Mouse (Mus musculus) limb, embryonic 12.5 days (tissue): ENCODE results near the gene Ccdc58. TPM values are rescaled to one million over a fixed set of nuclear protein-coding genes. Genes with fewer than 3 reads are reported as not detected.
"Not testable (repeated sequence)": the region's sequence is repeated elsewhere in the genome, so short reads cannot be mapped to it uniquely, and the experiment has no call there.

Experiments used
- ATAC-seq: fragments of 200-750 bp; cut with Nextera tagmentation; 2 replicates; pipeline ENCODE4 v1.8.0; 2017; ENCODE audit warnings: low read depth, moderate TSS enrichment; ENCODE audit not compliant: insufficient number of reproducible peaks, insufficient read depth, low FRiP score, low TSS enrichment
- H3K27ac ChIP-seq: fragments of 300-500 bp; sonication (generic); 2 replicates; pipeline ENCODE4 v1.5.1; 2016; ENCODE audit warnings: mild to moderate bottlenecking, moderate library complexity
- H3K27me3 ChIP-seq: fragments of 300-500 bp; sonication (generic); 2 replicates; pipeline ENCODE4 v1.6.1; 2016; ENCODE audit warnings: mild to moderate bottlenecking, moderate library complexity
- H3K36me3 ChIP-seq: fragments of 300-500 bp; sonication (generic); 2 replicates; pipeline ENCODE4 v1.6.1; 2016; ENCODE audit warnings: mild to moderate bottlenecking, moderate library complexity
- H3K4me1 ChIP-seq: fragments of 300-500 bp; sonication (generic); replicated peaks from 2 replicates; pipeline ENCODE4 v1.6.1; 2016
- H3K4me2 ChIP-seq: fragments of 300-500 bp; sonication (generic); 2 replicates; pipeline ENCODE4 v1.6.1; 2016; ENCODE audit warnings: mild to moderate bottlenecking, moderate library complexity
- H3K4me3 ChIP-seq: fragments of 300-500 bp; sonication (generic); replicated peaks from 2 replicates; pipeline ENCODE4 v1.5.1; 2016; ENCODE audit warnings: mild to moderate bottlenecking
- H3K9ac ChIP-seq: fragments of 300-500 bp; sonication (generic); replicated peaks from 2 replicates; pipeline ENCODE4 v1.6.1; 2016; ENCODE audit warnings: mild to moderate bottlenecking, moderate library complexity
- H3K9me3 ChIP-seq: fragments of 300-500 bp; sonication (generic); 2 replicates; pipeline ENCODE4 v1.6.1; 2016; ENCODE audit warnings: mild to moderate bottlenecking, moderate library complexity
- WGBS: fragments of 180-500 bp; shearing (Covaris S2); methylation state at CpG from one replicate; pipeline ENCODE4 v1.1.7; 2016; 5-methylcytosine and 5-hydroxymethylcytosine counted together
- polyA plus RNA-seq: library from polyadenylated mRNA; unstranded; fragments of >200 nt; fragmentation: Nextera tagmentation; extraction: Ambion mirVana; gene quantifications from 2 replicates; pipeline ENCODE4 v1.2.1, GENCODE M21; 2016

Gene Ccdc58
- polyA plus RNA-seq, result 100 and 108 TPM in 2 replicates

- ATAC-seq, result peak; percentile 97
- peak within 1 kb of the TSS; percentile 86 for H3K9ac ChIP-seq
- no peaks in the 10 kb centered on the region for H3K9me3 ChIP-seq
- H3K36me3 ChIP-seq, result 0 out of 2 replicates have a peak, but pooled peaks cover 6% of the 10 kb centered on the region
- WGBS, result under 1% methylated on average over 81 of the region's 81 CpGs
- H3K4me3 ChIP-seq, result peak within 1 kb of the TSS; percentile 76
- H3K4me1 ChIP-seq, result peaks cover 33% of the 10 kb centered on the region
- H3K27me3 ChIP-seq, result no peaks in the 10 kb centered on the region
- peak within 1 kb of the TSS; percentile 54 for H3K4me2 ChIP-seq
- peak within 1 kb of the TSS; percentile 99 for H3K27ac ChIP-seq
Measured at GRCm38 (mm10) chr16:36071450-36072379, at the start of gene Ccdc58, which contains the start of gene Fam162a. Gene Ccdc58, plus strand, starts transcription at chr16:36071685. Gene Fam162a, minus strand, starts transcription at chr16:36071594.

DNA sequence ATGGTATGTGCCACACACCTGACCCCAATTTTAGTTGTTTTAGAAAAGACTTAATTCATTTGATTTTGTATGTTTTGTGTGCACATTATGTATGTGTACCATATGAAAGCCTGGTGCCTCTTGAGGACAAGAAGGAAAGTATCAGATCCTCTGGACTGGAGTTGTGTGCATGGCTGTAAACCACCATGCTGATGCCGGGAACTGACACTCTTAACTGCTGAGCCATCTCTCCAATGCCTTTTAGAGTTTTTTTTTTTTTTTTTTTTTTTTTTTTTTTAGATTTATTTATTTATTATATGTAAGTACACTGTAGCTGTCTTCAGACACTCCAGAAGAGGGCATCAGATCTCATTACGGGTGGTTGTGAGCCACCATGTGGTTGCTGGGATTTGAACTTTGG lies 43.4 kb upstream of the Ccdc58 start:
- not testable (repeated sequence) for H3K27ac ChIP-seq, H3K9me3 ChIP-seq, ATAC-seq, H3K9ac ChIP-seq, H3K4me1 ChIP-seq, H3K4me3 ChIP-seq, H3K4me2 ChIP-seq, H3K27me3 ChIP-seq
- 90% methylated on average over 1 of the region's 2 CpGs for WGBS
- H3K36me3 ChIP-seq, result peaks cover 54% of the 10 kb centered on the region

DNA sequence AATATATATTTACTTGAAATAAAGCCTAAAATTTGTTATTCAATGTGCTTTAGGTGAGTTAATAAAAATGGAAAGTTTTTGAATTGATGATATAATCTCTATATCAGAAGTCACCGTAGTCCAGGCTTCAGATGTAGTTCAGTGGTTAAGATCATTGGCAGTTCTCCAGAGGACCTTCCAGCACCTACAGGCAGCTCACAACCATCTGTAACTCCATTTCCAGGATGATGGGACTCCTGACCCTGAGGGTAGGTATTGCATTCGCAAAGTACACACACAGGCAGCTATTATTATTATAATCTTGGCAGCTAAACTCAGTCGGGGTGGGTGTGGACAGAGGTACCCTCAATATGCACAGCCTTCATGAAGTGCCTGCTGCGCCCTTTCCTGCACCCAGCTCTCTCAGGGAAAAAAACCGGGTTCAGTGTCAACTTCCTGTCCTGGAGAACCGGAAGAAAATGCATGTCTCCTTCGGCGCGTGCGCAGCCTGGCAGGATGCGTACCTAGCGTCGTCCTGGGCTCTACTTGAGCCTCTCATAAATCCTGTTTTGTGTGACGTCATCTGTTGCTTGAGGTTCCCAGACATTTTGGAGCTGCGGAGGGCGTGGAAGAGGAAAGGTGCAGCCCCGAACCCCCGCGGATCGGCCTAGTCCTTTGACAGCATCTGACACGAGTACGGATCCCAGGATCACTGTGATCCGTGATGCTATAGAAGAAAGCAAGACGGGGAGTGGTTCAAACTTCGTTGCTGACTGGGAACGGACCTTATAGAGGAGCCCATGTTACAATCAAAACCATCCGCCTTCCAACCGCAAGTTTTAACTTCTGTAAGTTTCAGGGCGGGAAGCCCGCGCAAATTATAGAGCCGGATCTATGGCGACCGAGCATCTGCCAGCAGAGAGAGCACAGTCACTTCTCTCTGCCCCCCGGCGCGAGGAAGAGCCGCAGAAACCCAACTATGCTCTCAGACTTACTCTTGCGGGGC lies 30.6 kb upstream of the Ccdc58 start, which contains the start of gene Wdr5b:
TSS of gene Wdr5b (plus strand) at position 551 of the 985 bp plus-strand sequence.
- WGBS, result 2% methylated on average over 39 of the region's 39 CpGs
- ATAC-seq, result peak; percentile 96

GRCm38 (mm10) chr16:36041625-36042020 lies 29.9 kb upstream of the Ccdc58 start:
- 28% methylated on average over 11 of the region's 11 CpGs for WGBS
- no peak for ATAC-seq
- Histone ChIP-seq H3K36me3 (peaks cover 42% of the 10 kb centered on the region), H3K27ac (peak overlapping the region; percentile 89), H3K4me1 (peaks cover 10% of the 10 kb centered on the region), H3K4me3 (peak overlapping the region; percentile 63), H3K9me3 (no peaks in the 10 kb centered on the region), H3K9ac (peak overlapping the region; percentile 75), H3K4me2 (peak overlapping the region; percentile 73), H3K27me3 (no peaks in the 10 kb centered on the region)

More for the DNA sequence above, 30.6 kb upstream of the Ccdc58 start, which contains the start of gene Wdr5b:
- peak within 1 kb of the TSS; percentile 75 for H3K9ac ChIP-seq
- H3K4me3 ChIP-seq, result peak within 1 kb of the TSS; percentile 63
- H3K4me2 ChIP-seq, result peak within 1 kb of the TSS; percentile 73
- H3K36me3 ChIP-seq, result peaks cover 37% of the 10 kb centered on the region
- no peaks in the 10 kb centered on the region for H3K9me3 ChIP-seq
- H3K27me3 ChIP-seq, result no peaks in the 10 kb centered on the region
- H3K27ac ChIP-seq, result peak within 1 kb of the TSS; percentile 89
- peaks cover 10% of the 10 kb centered on the region for H3K4me1 ChIP-seq

DNA sequence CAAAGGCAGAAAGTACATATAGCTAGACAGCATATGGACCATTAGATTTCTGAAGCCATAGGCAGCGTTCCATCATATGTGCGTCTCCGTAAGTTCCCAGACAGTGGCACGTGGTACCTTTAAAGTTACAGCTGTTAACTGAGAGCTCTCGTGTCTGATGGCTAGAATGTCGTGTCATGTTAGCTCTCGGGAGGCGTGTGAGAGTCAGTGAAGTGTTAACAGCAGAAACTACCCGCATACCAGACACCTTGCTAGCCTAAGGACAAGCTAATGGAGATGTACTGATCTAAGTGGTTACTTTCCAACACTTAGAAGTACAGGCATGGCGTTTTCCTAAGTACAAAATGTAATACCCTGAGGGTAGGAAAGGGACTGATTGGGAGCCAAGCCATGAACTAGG lies 28.4 kb upstream of the Ccdc58 start:
- ATAC-seq, result no peak
- H3K9ac ChIP-seq, result no peak overlapping the region
- H3K27me3 ChIP-seq, result no peaks in the 10 kb centered on the region
- peaks cover 10% of the 10 kb centered on the region for H3K4me1 ChIP-seq
- no peaks in the 10 kb centered on the region for H3K9me3 ChIP-seq
- no peak overlapping the region for H3K27ac ChIP-seq
- 87% methylated on average over 10 of the region's 10 CpGs for WGBS
- H3K4me2 ChIP-seq, result no peak overlapping the region
- no peak overlapping the region for H3K4me3 ChIP-seq
- H3K36me3 ChIP-seq, result peaks cover 53% of the 10 kb centered on the region

DNA sequence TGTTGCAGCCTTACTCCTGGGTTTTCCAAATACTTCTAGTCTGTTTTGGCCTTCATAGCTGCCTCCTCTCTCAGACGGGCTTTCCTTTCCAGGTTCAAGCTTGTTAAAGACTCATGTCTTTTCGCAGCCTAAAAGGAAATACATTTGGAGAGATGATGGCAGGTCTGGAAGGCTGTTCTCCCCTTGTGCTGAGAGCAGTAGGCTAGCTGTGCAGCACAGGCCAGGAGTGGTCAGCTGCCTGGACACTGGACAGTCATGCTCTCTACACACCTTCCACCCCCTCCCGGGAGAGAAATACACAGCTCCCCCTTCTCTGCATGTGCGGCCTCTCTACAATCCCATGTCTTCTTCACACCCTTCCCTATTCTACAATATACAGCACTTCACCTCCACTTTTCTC lies 27.5 kb upstream of the Ccdc58 start:
- Histone ChIP-seq H3K4me1 (peaks cover 10% of the 10 kb centered on the region), H3K4me2 (no peak overlapping the region), H3K4me3 (no peak overlapping the region), H3K36me3 (peaks cover 62% of the 10 kb centered on the region), H3K9me3 (no peaks in the 10 kb centered on the region), H3K9ac (no peak overlapping the region), H3K27ac (no peak overlapping the region), H3K27me3 (no peaks in the 10 kb centered on the region)
- no peak for ATAC-seq
- 83% methylated on average over 4 of the region's 4 CpGs for WGBS

GRCm38 (mm10) chr16:36047538-36047937 lies 23.9 kb upstream of the Ccdc58 start:
- Histone ChIP-seq H3K9me3 (no peaks in the 10 kb centered on the region), H3K27ac (no peak overlapping the region), H3K9ac (no peak overlapping the region), H3K4me3 (no peak overlapping the region), H3K4me1 (peaks cover 1% of the 10 kb centered on the region; the same call in 1 of the 2 replicates), H3K27me3 (no peaks in the 10 kb centered on the region), H3K36me3 (peaks cover 97% of the 10 kb centered on the region), H3K4me2 (no peak overlapping the region)
- 86% methylated on average over 4 of the region's 4 CpGs for WGBS
- ATAC-seq, result no peak

DNA sequence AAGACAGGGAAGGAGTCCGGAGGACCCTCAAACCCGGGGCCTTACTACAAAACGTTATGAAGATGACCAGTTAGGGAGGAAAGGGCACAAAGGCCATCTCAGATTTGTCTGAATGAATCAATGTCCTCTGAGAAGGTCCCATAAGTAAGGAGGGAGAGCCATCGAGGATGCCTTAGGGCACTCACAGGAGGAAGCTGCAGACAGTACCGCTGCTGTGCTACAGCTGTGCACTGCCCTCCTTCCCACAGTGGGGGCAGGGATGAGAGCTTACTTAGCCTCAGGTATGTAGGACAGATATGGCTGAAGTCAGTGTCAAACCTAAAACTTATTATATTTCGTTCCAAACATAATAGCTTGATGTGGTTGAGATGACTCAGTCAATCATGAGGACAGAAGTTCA lies 20.0 kb upstream of the Ccdc58 start:
- 93% methylated on average over 6 of the region's 6 CpGs for WGBS
- Histone ChIP-seq H3K4me3 (no peak overlapping the region), H3K4me2 (no peak overlapping the region), H3K36me3 (peaks cover 86% of the 10 kb centered on the region), H3K9ac (no peak overlapping the region), H3K27ac (no peak overlapping the region), H3K4me1 (no peaks in the 10 kb centered on the region), H3K9me3 (no peaks in the 10 kb centered on the region), H3K27me3 (no peaks in the 10 kb centered on the region)
- no peak for ATAC-seq

DNA sequence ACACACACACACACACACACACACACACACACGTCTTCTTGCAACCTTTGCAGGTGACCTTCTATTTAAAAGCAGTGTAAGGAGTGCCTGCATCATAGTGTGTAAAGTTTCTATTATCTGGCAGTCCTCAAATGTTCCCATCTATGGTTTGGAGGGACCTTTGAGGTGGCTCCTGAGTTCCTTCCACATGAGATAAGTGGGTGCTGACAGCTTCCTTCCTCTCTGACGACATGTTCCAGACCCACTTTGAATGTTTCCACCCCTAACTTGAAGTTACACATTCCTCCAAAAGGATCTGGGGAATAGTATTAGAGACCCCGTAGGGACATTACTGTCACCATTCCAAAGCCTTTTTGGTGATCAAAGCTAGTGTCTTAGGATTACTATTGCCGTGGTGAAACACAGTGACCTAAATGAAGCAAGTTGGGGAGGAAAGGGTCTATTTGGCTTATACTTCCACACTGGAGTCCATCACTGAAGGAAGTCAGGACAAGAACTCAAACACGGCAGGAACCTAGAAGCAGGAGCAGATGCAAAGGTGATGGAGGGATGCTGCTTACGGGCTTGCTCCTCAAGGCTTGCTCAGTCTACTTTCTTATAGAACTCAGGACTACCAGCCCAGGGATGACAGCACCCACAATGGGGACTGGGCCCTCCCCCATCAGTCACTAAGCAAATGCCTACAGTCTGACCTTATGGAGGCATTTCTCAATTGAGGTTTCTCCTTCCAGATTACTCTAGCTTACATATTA lies 17.8 kb upstream of the Ccdc58 start:
- no peak for ATAC-seq
- Histone ChIP-seq H3K27ac (no peak overlapping the region), H3K4me3 (no peak overlapping the region), H3K4me2 (no peak overlapping the region), H3K9ac (no peak overlapping the region), H3K36me3 (peaks cover 68% of the 10 kb centered on the region), H3K27me3 (no peaks in the 10 kb centered on the region), H3K9me3 (no peaks in the 10 kb centered on the region), H3K4me1 (no peaks in the 10 kb centered on the region)
- 78% methylated on average over 6 of the region's 6 CpGs for WGBS

- Histone ChIP-seq H3K36me3 (peaks cover 55% of the 10 kb centered on the region), H3K27me3 (no peaks in the 10 kb centered on the region), H3K9me3 (no peaks in the 10 kb centered on the region), H3K4me3 (no peak overlapping the region), H3K27ac (no peak overlapping the region), H3K9ac (no peak overlapping the region), H3K4me1 (no peaks in the 10 kb centered on the region), H3K4me2 (no peak overlapping the region)
- no peak for ATAC-seq
- 94% methylated on average over 8 of the region's 8 CpGs for WGBS
Measured at GRCm38 (mm10) chr16:36054920-36055319, 16.6 kb upstream of the Ccdc58 start.
